Mouse (Mus musculus) left cerebral cortex, postnatal 14 days (tissue): ENCODE results near the gene Gna12. TPM values are rescaled to one million over a fixed set of nuclear protein-coding genes. Genes with fewer than 3 reads are reported as not detected.
A peak's percentile ranks its signal among the peaks of the same experiment; 100 is the strongest.

ENCODE experiments used
- DNase-seq, 2 experiments: peaks; one replicate each; pipeline ENCODE4 v3.0.0; 2021 to 2022; ENCODE audit warnings: low spot score in 2 of 2, mixed read lengths in 1 of 2
- intact Hi-C: fragments of 180-260 bp; cut with DNase I; formaldehyde crosslinking; loops from one replicate; pipeline ENCODE4 v1.15.1; 2025
- total RNA-seq, 2 experiments: library from RNA; stranded (reverse); gene quantifications; 2 replicates each; pipeline ENCODE4 v1.2.3; 2021

Gene Gna12
- total RNA-seq, 2 experiments from 2014 or later = 68.1 to 73.8 TPM

GRCm38 (mm10) chr5:140806939-140807338 is 23.3 kb downstream of the Gna12 start:
- DNase-seq = no peak
- intact Hi-C loops = no loop called here

- intact Hi-C loops = no loop called here
- no peak for DNase-seq
Observed at GRCm38 (mm10) chr5:140806252-140806651, 24.0 kb downstream of the Gna12 start.

GRCm38 (mm10) chr5:140801782-140802181 is 28.4 kb downstream of the Gna12 start:
- no peak for DNase-seq
- intact Hi-C loops = no loop called here

- intact Hi-C loops = no loop called here
- DNase-seq = no peak
Observed at GRCm38 (mm10) chr5:140800288-140800923, 29.8 kb downstream of the Gna12 start.

DNA sequence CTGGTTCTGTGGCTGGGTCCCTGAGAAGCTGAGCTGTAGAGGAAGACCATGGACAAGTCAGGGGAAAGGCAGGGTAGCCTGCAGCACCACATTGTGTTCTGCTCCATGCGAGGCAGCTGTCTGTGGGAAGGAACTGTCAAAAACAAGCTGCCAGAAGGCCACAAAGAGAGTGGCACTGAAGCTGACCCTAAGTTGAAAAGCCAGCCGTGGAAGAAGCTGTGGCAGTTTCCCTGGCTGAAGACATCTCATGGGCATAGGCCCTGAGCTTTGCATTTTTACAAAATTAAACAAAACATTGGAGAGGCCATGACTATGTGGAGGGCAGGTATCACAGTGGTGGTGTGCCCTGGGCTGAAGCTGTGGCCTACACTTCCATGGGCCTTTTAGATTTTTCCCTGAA is 31.0 kb downstream of the Gna12 start:
- intact Hi-C loops = no loop called here

GRCm38 (mm10) chr5:140798775-140799174 is 31.5 kb downstream of the Gna12 start:
- no peak for DNase-seq
- intact Hi-C loops = no loop called here

More for the DNA sequence above, 31.0 kb downstream of the Gna12 start:
- no peak for DNase-seq

DNA sequence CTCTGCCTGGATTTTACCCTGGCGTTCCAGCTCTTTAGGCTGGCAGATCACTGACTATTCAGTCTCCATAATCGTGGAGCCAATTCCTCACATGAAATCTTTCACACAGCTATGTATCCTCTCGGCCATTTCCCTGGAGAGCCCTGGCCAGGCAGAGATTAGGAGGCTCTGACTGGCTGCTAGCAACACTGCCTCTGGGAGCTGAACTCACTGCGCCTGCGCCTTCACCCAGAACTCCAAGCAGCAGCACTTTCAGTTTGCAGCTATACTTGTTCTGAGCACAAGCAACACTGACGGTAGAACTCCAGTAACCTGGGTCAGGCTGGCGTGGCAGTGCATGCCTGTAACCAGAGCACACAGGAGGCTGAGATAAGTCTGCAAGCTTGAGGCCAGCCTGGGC is 32.1 kb downstream of the Gna12 start:
- no peak for DNase-seq
- intact Hi-C loops = no loop called here

GRCm38 (mm10) chr5:140796051-140796450 is 34.2 kb downstream of the Gna12 start:
- no peak for DNase-seq
- intact Hi-C loops = no loop called here

DNA sequence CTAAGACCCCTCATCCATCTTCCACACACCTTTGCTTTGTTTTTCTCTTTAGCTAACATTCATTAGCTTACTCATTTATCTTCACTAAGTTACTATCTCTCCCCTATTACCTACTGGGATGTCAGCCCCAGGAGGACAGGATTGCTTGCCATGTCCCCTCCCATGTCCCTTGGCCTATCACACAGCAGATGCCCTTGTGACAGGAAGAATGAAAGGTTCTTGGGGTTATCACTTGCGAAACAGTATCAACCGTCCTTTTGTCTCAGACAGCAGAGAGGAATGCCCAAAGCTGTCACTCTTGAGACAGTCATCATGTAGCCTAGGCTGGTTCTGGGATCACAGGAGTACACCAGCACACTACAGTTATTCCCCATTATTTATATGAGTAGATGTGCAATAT is 35.1 kb downstream of the Gna12 start:
- intact Hi-C loops = no loop called here
- no peak for DNase-seq

DNA sequence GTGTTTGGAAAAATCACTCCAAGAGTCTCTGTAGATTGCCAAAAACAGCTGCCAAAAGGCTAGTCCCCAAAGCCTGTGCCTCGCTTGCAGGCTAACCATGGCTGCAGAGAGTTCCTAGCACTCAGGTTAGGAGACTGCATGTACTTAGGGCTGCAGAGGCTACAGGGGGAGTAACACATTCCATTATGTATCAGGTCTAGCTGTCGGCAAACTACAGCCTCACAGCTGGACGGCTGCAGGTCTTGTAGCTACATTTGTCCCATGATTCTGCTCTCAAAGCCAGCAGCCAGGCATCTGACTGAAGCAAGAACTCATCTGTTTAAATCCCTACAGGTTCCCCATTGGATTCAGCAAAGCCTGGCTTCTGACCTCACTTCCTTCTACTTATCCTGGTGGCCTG is 35.5 kb downstream of the Gna12 start:
- intact Hi-C loops = no loop called here
- DNase-seq = no peak

DNA sequence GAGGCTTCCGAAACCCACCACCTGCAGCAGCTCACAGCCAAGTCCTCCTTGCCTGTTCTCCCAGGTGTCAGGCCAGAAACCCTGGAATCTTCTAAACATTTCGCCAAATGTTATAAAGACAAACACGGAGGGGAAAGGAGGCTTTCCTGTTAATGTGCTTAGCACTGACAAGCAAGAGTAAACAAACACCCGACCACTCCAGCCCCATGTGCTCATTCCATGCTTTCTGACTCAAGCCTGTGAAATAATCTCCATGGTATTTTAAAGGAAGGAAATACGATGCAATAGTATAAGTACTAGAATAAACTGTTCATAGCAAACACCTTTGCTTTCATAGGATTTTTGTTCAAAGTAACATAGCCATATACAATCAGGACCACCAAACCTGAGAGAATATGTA is 38.0 kb downstream of the Gna12 start:
- no peak for DNase-seq
- intact Hi-C loops = no loop called here

DNA sequence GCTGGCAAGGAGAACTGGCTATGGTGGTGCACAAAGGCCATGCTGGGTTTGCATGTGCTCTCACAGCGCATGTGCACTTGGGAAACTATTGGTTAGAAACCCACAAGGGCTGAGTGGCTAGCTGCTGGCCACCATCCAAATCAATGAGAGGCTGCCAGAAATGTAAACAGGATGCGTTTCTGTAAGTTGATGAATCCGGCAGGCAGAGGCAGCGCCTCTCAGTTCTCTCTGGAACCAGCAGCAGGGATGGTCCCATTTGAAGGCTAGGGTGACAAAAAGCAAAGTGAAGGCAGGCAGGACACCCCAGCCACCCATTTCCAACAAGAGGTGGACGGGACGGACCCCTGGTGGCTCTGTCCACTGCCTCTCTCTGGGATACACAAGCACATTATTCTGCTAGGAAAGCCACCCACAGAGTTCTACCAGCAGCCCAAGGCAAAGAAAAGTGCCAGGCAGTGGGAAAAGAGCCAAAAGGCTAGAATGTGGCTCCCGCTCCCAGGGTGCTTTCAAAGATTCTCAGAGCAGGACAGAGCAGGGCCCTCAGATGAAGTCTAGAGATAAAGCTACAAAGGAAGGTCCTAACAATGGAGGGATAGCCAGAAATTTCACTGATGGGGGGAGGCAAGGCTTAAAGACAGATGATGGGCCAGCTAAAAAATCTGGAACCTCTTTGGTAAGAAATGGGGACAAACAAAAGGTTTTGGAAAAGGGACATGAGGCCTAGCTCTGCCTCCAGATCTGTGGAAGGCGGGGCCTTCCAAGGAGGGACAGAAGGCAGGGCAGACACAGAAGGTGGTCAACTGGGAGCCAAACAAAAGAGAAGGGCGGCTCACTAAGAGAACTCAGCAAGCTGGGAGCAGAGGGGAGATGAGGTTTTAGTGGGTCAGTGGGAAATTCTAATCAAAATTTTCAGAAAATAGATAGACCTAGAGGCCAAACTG is 39.0 kb downstream of the Gna12 start:
- intact Hi-C loops = no loop called here
- peak; percentile 51 to 55 for DNase-seq

GRCm38 (mm10) chr5:140790392-140790791 is 39.8 kb downstream of the Gna12 start:
- DNase-seq = no peak
- intact Hi-C loops = no loop called here

DNA sequence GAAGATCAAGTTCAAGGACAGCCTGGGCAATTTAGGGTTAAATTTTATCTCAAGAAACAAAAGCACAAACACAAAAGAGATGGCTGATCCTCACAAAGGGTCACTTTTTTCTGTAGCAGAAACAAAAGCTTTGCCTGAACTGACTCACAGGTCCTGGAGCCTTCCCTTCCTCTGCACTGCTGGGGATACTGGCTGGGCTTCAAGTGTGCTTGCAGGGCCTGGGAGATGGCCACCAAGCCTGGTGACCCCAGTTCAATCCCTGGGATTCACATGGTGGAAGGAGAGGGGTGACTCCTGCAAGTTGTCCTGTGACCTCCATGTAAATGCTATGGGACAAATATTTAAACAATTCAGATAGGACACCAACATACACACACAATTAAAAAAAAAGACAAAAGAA is 40.7 kb downstream of the Gna12 start:
- no peak for DNase-seq
- intact Hi-C loops = no loop called here

GRCm38 (mm10) chr5:140785240-140785872 is 44.9 kb downstream of the Gna12 start:
- no peak for DNase-seq
- intact Hi-C loops = no loop called here

GRCm38 (mm10) chr5:140784288-140784687 is 45.9 kb downstream of the Gna12 start:
- DNase-seq = no peak
- intact Hi-C loops = no loop called here

DNA sequence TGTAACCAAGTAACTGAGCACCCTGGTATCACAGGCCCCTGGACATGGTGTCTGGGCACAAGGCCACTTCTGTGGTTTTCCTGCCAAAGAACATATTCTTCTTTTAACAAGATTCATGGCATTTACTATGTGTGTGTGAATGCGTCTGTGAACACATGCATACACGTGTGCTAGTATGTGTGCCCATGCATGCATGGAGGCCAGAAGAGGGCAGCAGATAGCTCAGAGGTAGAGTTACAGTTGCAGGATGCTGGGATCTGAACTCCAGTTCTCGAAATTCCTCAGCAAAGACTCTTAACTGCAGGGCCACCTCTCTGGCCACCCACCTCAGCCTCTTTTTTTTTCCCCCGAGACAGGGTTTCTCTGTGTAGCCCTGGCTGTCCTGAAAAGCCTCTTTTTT is 46.7 kb downstream of the Gna12 start:
- intact Hi-C loops = no loop called here
- no peak for DNase-seq

GRCm38 (mm10) chr5:140781886-140782572 is 48.2 kb downstream of the Gna12 start:
- DNase-seq = no peak
- intact Hi-C loops = no loop called here

- intact Hi-C loops = no loop called here
Observed at GRCm38 (mm10) chr5:140781122-140781521, 49.1 kb downstream of the Gna12 start.

GRCm38 (mm10) chr5:140776968-140777367 is 53.3 kb downstream of the Gna12 start:
- DNase-seq = no peak
- intact Hi-C loops = no loop called here

More at GRCm38 (mm10) chr5:140781122-140781521, 49.1 kb downstream of the Gna12 start:
- DNase-seq = no peak
